Mouse (Mus musculus) naive thymus-derived CD4-positive, alpha-beta T cell, adult 5 months (primary cell): Measurements from ENCODE around the gene Ost4. TPM values are rescaled to one million over a fixed set of nuclear protein-coding genes. Genes with fewer than 3 reads are reported as not detected.

Experiments used
- polyA plus RNA-seq: library from polyadenylated mRNA; unstranded; fragments of 100-300 nt; shearing (Covaris generic); gene quantifications from one replicate; pipeline ENCODE4 v1.2.1, GENCODE M21; 2017

Gene Ost4
- 208 TPM for polyA plus RNA-seq

DNA sequence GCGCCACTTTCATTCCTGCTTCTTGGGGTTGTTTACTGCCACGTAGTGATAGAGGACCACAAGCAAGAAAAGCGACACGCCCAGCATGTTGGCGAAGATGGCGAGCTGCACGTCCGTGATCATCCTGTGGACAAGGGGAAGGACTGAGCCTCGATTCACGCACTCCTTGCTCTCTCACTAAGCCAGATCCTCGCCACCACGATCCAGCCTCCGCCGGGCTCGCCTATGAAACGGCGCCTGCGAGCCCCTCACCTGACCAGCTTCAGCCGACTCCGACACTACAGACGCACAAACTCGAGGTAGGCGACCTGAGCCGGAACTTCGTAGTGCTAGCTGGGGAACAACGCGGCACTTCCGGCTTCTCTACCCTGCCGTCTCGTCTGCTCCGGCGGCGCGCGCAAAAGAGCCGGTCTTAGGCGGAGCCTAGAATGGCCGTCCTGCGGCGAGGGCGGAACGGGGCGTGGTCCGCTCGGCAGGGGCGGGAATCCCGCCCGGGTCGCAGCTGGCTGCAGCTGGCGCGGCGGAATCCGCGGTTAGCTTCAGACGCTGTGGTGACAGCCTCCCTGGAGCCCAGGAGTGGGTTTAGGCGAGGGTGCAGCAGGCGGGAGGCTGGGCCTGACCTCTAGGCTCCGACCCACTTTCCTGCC, at the start of gene Ost4:
Ost4 (minus strand) TSS at position 376 of the 647 bp plus-strand sequence.

GRCm38 (mm10) chr5:30944956-30945781, 37.6 kb upstream of the Ost4 start, which contains the start of gene Cgref1:
Cgref1 (minus strand) TSS chr5:30945591.

GRCm38 (mm10) chr5:30921256-30922033, 13.9 kb upstream of the Ost4 start, which contains the start of gene Khk:
Khk (plus strand) TSS chr5:30921431.

GRCm38 (mm10) chr5:30913060-30913841, 5.7 kb upstream of the Ost4 start, which contains the start of gene Emilin1:
Emilin1 (plus strand) TSS chr5:30913402.

GRCm38 (mm10) chr5:30888337-30889087, 19.1 kb downstream of the Ost4 start, which contains the start of gene Agbl5:
Agbl5 (plus strand) TSS chr5:30888694.

GRCm38 (mm10) chr5:30867712-30868111, 39.9 kb downstream of the Ost4 start, which contains the start of gene Tmem214:
Tmem214 (plus strand) TSS chr5:30868012.

Other genes with a start within 250 kb of the Ost4 start
- gene Cenpa, start 241.0 kb downstream of the Ost4 start, polyA plus RNA-seq = 338 TPM
- not detected for gene Dpysl5, start 196.2 kb downstream of the Ost4 start, polyA plus RNA-seq
- gene Mapre3, start 93.1 kb downstream of the Ost4 start, polyA plus RNA-seq = 6.8 TPM
- gene Tmem214, start 39.8 kb downstream of the Ost4 start, polyA plus RNA-seq = 49.2 TPM
- 7.2 TPM for gene Agbl5, start 19.1 kb downstream of the Ost4 start, polyA plus RNA-seq
- 3.2 TPM for gene Emilin1, start 5.6 kb upstream of the Ost4 start, polyA plus RNA-seq
- gene Khk, start 13.6 kb upstream of the Ost4 start, polyA plus RNA-seq = 26.3 TPM
- not detected for gene Cgref1, start 37.8 kb upstream of the Ost4 start, polyA plus RNA-seq
- 231 TPM for gene Preb, start 52.6 kb upstream of the Ost4 start, polyA plus RNA-seq
- not detected for gene Tcf23, start 60.9 kb upstream of the Ost4 start, polyA plus RNA-seq
- 64.4 TPM for gene Atraid, start 140.5 kb upstream of the Ost4 start, polyA plus RNA-seq
- 8.8 TPM for gene Slc5a6, start 141.1 kb upstream of the Ost4 start, polyA plus RNA-seq
- 24.5 TPM for gene Cad, start 147.0 kb upstream of the Ost4 start, polyA plus RNA-seq
- gene Dnajc5g, start 198.5 kb upstream of the Ost4 start, polyA plus RNA-seq = not detected
- gene Slc30a3, start 200.4 kb upstream of the Ost4 start, polyA plus RNA-seq = not detected
- not detected for gene Trim54, start 208.9 kb upstream of the Ost4 start, polyA plus RNA-seq
- not detected for gene Ucn, start 231.0 kb upstream of the Ost4 start, polyA plus RNA-seq
- gene Mpv17, start 246.5 kb upstream of the Ost4 start, polyA plus RNA-seq = 15.3 TPM